8 mouse cellular contexts compared by ENCODE assay signal in the genomic region with DNA sequence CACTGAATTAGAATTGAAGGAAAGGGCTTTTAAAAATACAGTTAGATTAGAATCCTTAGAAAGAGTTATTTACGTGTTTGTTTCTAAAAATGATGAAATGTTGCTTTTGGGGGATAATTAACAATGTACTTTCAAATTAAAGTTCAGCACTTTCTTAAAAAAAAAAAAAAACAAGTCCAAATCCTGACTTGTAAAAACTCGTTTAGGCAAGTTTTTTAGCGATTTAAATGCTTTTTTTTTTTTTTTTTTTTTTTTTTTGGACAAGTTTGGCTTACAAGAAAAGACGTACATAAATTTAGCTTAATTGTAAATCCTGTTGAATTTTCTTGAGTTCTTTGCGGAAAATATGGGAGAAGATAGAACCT. TPM values are rescaled to one million over a fixed set of nuclear protein-coding genes. Genes with fewer than 3 reads are reported as not detected.
DNase-seq lines count a peak whose midpoint lies in the region; ATAC-seq and TF ChIP-seq lines count a peak whose summit lies in the region.

No protein-coding gene starts in this region.

- no peak for ATAC-seq in erythroblast, adult 5-6 weeks (replicated peaks; ENCODE audit: low FRiP score, poor library complexity, severe bottlenecking)
- ATAC-seq in megakaryocyte, adult 5-6 weeks (ENCODE audit: poor library complexity, severe bottlenecking): no peak
- no peak for ATAC-seq in limb, embryonic 14.5 days (ENCODE audit: low FRiP score, low read depth)
- ATAC-seq in stomach, embryonic 15.5 days (ENCODE audit: insufficient read depth, low FRiP score, low read depth): no peak
- no peak for ATAC-seq in monocyte, adult 5-6 weeks (replicated peaks; ENCODE audit: insufficient number of reproducible peaks, low FRiP score, low TSS enrichment, poor library complexity, severe bottlenecking)

- no peak for DNase-seq in limb, embryonic 14.5 days (ENCODE audit: low spot score)
- DNase-seq in adipocyte (ENCODE audit: low spot score): no peak

- H3K4me3 ChIP-seq in erythroblast, embryonic 14.5 days (replicated peaks): peak overlapping the region; percentile 78
- H3K4me3 ChIP-seq in megakaryocyte, embryonic 14.5 days (replicated peaks): peak overlapping the region; percentile 96
- peak overlapping the region; percentile 72 for H3K4me3 ChIP-seq in limb, embryonic 14.5 days (replicated peaks; ENCODE audit: low read length)
- H3K4me3 ChIP-seq in stomach, embryonic 15.5 days (replicated peaks): peak overlapping the region; percentile 77

- H3K4me2 ChIP-seq in limb, embryonic 14.5 days (replicated peaks; ENCODE audit: low read depth, low read length, severe bottlenecking): peak overlapping the region; percentile 38
- peak overlapping the region; percentile 49 for H3K4me2 ChIP-seq in stomach, embryonic 15.5 days

- H3K36me3 ChIP-seq in erythroblast, embryonic 14.5 days (ENCODE audit: control insufficient read depth): peaks cover 46% of the 10 kb centered on the region
- H3K36me3 ChIP-seq in megakaryocyte, embryonic 14.5 days (replicated peaks; ENCODE audit: low read length): peaks cover 24% of the 10 kb centered on the region
- peaks cover 9% of the 10 kb centered on the region for H3K36me3 ChIP-seq in limb, embryonic 14.5 days (ENCODE audit: control insufficient read depth, insufficient read depth, low read length)
- H3K36me3 ChIP-seq in stomach, embryonic 15.5 days: no peaks in the 10 kb centered on the region

- peak overlapping the region; percentile 100 for H3K27ac ChIP-seq in limb, embryonic 14.5 days (replicated peaks; ENCODE audit: low read depth, low read length)
- no peak overlapping the region for H3K27ac ChIP-seq in stomach, embryonic 15.5 days

- 16% methylated on average over 5 of the region's 5 CpGs for WGBS in limb, embryonic 14.5 days
- WGBS in stomach, embryonic 15.5 days: 18% methylated on average over 5 of the region's 5 CpGs

- TF ChIP-seq POLR2A in limb, embryonic 14.5 days (IDR thresholded peaks at IDR 0.05; ENCODE audit: borderline replicate concordance, extremely low read depth, insufficient read depth, insufficient read length): no peak

- no peaks in the 10 kb centered on the region for H3K27me3 ChIP-seq in erythroblast, embryonic 14.5 days (ENCODE audit: control insufficient read depth)
- H3K27me3 ChIP-seq in megakaryocyte, embryonic 14.5 days (replicated peaks): no peaks in the 10 kb centered on the region
- no peaks in the 10 kb centered on the region for H3K27me3 ChIP-seq in limb, embryonic 14.5 days (ENCODE audit: control insufficient read depth, insufficient read depth, low read length)
- H3K27me3 ChIP-seq in stomach, embryonic 15.5 days (replicated peaks): no peaks in the 10 kb centered on the region

- peaks cover 47% of the 10 kb centered on the region for H3K4me1 ChIP-seq in erythroblast, embryonic 14.5 days (ENCODE audit: control insufficient read depth)
- H3K4me1 ChIP-seq in megakaryocyte, embryonic 14.5 days: peaks cover 52% of the 10 kb centered on the region
- H3K4me1 ChIP-seq in limb, embryonic 14.5 days (ENCODE audit: control insufficient read depth, insufficient read depth, low read length): peaks cover 10% of the 10 kb centered on the region
- H3K4me1 ChIP-seq in stomach, embryonic 15.5 days: no peaks in the 10 kb centered on the region

- peak overlapping the region; percentile 97 for H3K9ac ChIP-seq in limb, embryonic 14.5 days (ENCODE audit: low read depth, low read length, severe bottlenecking)
- H3K9ac ChIP-seq in stomach, embryonic 15.5 days: no peak overlapping the region

- H3K9me3 ChIP-seq in erythroblast, embryonic 14.5 days (ENCODE audit: control insufficient read depth, low read length): no peaks in the 10 kb centered on the region
- H3K9me3 ChIP-seq in megakaryocyte, embryonic 14.5 days: no peaks in the 10 kb centered on the region
- H3K9me3 ChIP-seq in limb, embryonic 14.5 days (ENCODE audit: control insufficient read depth, low read length): no peaks in the 10 kb centered on the region
- no peaks in the 10 kb centered on the region for H3K9me3 ChIP-seq in stomach, embryonic 15.5 days

RNA-seq across cellular contexts. Expression of gene Luc7l2, which starts 1.5 kb away (rescaled TPM):
- 10.0 and 12.5 TPM in 2 replicates for polyA plus RNA-seq in erythroblast, embryonic 14.5 days (2012)
- total RNA-seq in erythroblast, adult 5-6 weeks (2015; ENCODE audit: low replicate concordance): 117 and 127 TPM in 2 replicates
- 166 and 210 TPM in 2 replicates for total RNA-seq in erythroblast, adult 5-6 weeks (2017; ENCODE audit: low replicate concordance)
- polyA plus RNA-seq in megakaryocyte, embryonic 14.5 days (2012; ENCODE audit: insufficient read depth, low replicate concordance): 22.7 and 54.4 TPM in 2 replicates
- 143 and 149 TPM in 2 replicates for total RNA-seq in megakaryocyte, adult 5-6 weeks (2015)
- total RNA-seq in megakaryocyte, adult 5-6 weeks (2017): 159 and 180 TPM in 2 replicates
- 160 and 214 TPM in 2 replicates for polyA plus RNA-seq in limb, embryonic 14.5 days (2012; rRNA removed)
- 60.9 and 64.9 TPM in 2 replicates for polyA plus RNA-seq in limb, embryonic 14.5 days (2014; fragmentation: Nextera tagmentation; extraction: Ambion mirVana)
- polyA plus RNA-seq in stomach, embryonic 15.5 days (2015; fragmentation: Nextera tagmentation; extraction: Ambion mirVana): 37.9 and 41.1 TPM in 2 replicates
- total RNA-seq in monocyte, adult 5-6 weeks (2017): 295 to 500 TPM (median 307 TPM) in 3 replicates

RNA-seq across cellular contexts. Expression of gene Fmc1, which starts 19.3 kb away (rescaled TPM):
- 12.2 and 18.4 TPM in 2 replicates for polyA plus RNA-seq in erythroblast, embryonic 14.5 days (2012)
- 2.7 and 12.7 TPM in 2 replicates for total RNA-seq in erythroblast, adult 5-6 weeks (2015; ENCODE audit: low replicate concordance)
- total RNA-seq in erythroblast, adult 5-6 weeks (2017; ENCODE audit: low replicate concordance): 4.2 and 10.4 TPM in 2 replicates
- polyA plus RNA-seq in megakaryocyte, embryonic 14.5 days (2012; ENCODE audit: insufficient read depth, low replicate concordance): 153 and 240 TPM in 2 replicates
- total RNA-seq in megakaryocyte, adult 5-6 weeks (2015): 48.0 and 66.4 TPM in 2 replicates
- total RNA-seq in megakaryocyte, adult 5-6 weeks (2017): 21.9 and 31.2 TPM in 2 replicates
- 78.3 and 87.5 TPM in 2 replicates for polyA plus RNA-seq in limb, embryonic 14.5 days (2012; rRNA removed)
- polyA plus RNA-seq in limb, embryonic 14.5 days (2014; fragmentation: Nextera tagmentation; extraction: Ambion mirVana): 92.0 and 102 TPM in 2 replicates
- polyA plus RNA-seq in stomach, embryonic 15.5 days (2015; fragmentation: Nextera tagmentation; extraction: Ambion mirVana): 145 and 156 TPM in 2 replicates
- total RNA-seq in monocyte, adult 5-6 weeks (2017): 13.5 to 17.0 TPM (median 13.7 TPM) in 3 replicates
